Mouse (Mus musculus) granulocyte monocyte progenitor cell, adult 5-6 weeks (primary cell): Measurements from ENCODE around the gene Zfand3. TPM values are rescaled to one million over a fixed set of nuclear protein-coding genes. Genes with fewer than 3 reads are reported as not detected.

ENCODE experiments used
- ATAC-seq: replicated peaks from 2 replicates; pipeline ENCODE4 v1.8.0; 2016; ENCODE audit warnings: mild to moderate bottlenecking, moderate TSS enrichment, inconsistent platforms; ENCODE audit not compliant: poor library complexity, severe bottlenecking
- total RNA-seq, 2 experiments: library from RNA; stranded (forward) in 1 of 2; stranded (reverse) in 1 of 2; fragments of 200-712, 200-1000 nt in 1 of 2; fragments of >200 nt in 1 of 2; fragmentation: Nextera tagmentation in 1 of 2; gene quantifications; 2 replicates each; pipeline ENCODE4 v1.2.3; 2014 to 2017

Zfand3 gene
- total RNA-seq, 2 experiments from 2014 or later, result 6.7 to 22.3 TPM

GRCm38 (mm10) chr17:30046654-30047053 is 42.1 kb downstream of the Zfand3 start:
- no peak for ATAC-seq

GRCm38 (mm10) chr17:30051523-30052346 is 47.2 kb downstream of the Zfand3 start:
- no peak for ATAC-seq

GRCm38 (mm10) chr17:30052347-30052742 is 47.8 kb downstream of the Zfand3 start:
- no peak for ATAC-seq

GRCm38 (mm10) chr17:30053463-30053862 is 48.9 kb downstream of the Zfand3 start:
- no peak for ATAC-seq

GRCm38 (mm10) chr17:30053871-30054270 is 49.3 kb downstream of the Zfand3 start:
- ATAC-seq, result no peak

- no peak for ATAC-seq
Observed at GRCm38 (mm10) chr17:30056226-30056625, 51.7 kb downstream of the Zfand3 start.

- no peak for ATAC-seq
Observed at GRCm38 (mm10) chr17:30058594-30058993, 54.1 kb downstream of the Zfand3 start.

- ATAC-seq, result no peak
Observed at GRCm38 (mm10) chr17:30059066-30059465, 54.5 kb downstream of the Zfand3 start.

GRCm38 (mm10) chr17:30061100-30061837 is 56.7 kb downstream of the Zfand3 start:
- ATAC-seq, result no peak

GRCm38 (mm10) chr17:30063849-30064248 is 59.3 kb downstream of the Zfand3 start:
- ATAC-seq, result no peak

- ATAC-seq, result no peak
Observed at GRCm38 (mm10) chr17:30064746-30065145, 60.2 kb downstream of the Zfand3 start.

- no peak for ATAC-seq
Observed at GRCm38 (mm10) chr17:30069776-30070175, 65.2 kb downstream of the Zfand3 start.

GRCm38 (mm10) chr17:30070631-30071030 is 66.1 kb downstream of the Zfand3 start:
- ATAC-seq, result no peak

GRCm38 (mm10) chr17:30072613-30073012 is 68.1 kb downstream of the Zfand3 start:
- ATAC-seq, result no peak

- no peak for ATAC-seq
Observed at GRCm38 (mm10) chr17:30075896-30076295, 71.4 kb downstream of the Zfand3 start.

- ATAC-seq, result no peak
Observed at GRCm38 (mm10) chr17:30084007-30084406, 79.5 kb downstream of the Zfand3 start.

- ATAC-seq, result no peak
Observed at GRCm38 (mm10) chr17:30086695-30087094, 82.2 kb downstream of the Zfand3 start.

- ATAC-seq, result no peak
Observed at GRCm38 (mm10) chr17:30088431-30088830, 83.9 kb downstream of the Zfand3 start.

- ATAC-seq, result no peak
Observed at GRCm38 (mm10) chr17:30090416-30090815, 85.9 kb downstream of the Zfand3 start.

- no peak for ATAC-seq
Observed at GRCm38 (mm10) chr17:30093148-30093749, 88.7 kb downstream of the Zfand3 start.

- 0 out of 2 replicates have a peak, but pooled peaks have one; percentile 14 for ATAC-seq
Observed at GRCm38 (mm10) chr17:30097156-30097555, 92.6 kb downstream of the Zfand3 start.
